Mouse (Mus musculus): ENCODE results near the gene Bend6. TPM values are rescaled to one million over a fixed set of nuclear protein-coding genes. Genes with fewer than 3 reads are reported as not detected.
A peak's percentile ranks its signal among the peaks of the same experiment; 100 is the strongest.

Bend6 gene
- total RNA-seq, 1 experiment from 2014 or later: 0.35 TPM

DNA sequence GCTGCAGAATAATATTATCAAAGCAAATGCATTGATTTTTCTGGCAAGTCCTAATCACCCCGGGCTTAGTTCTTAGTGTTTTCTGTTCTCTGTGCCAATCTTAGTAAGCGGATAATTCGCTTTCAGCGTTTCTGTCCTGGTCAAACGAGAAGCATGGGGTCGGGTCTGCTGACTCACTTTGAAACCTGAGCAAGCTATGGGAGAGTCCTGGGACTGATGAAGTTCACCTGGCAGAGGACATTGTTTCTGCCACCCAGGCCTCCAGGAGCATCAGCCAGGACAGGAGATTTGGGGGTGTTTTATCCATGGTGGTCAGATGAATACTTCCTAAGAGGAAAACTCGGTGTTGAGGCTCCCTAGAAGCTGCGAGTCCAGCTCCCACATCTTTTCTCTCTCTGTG is 4.0 kb upstream of the Bend6 start:
- no peak for ATAC-seq (ENCODE audit: extremely low read depth, insufficient number of reproducible peaks, low FRiP score, poor library complexity, severe bottlenecking)

DNA sequence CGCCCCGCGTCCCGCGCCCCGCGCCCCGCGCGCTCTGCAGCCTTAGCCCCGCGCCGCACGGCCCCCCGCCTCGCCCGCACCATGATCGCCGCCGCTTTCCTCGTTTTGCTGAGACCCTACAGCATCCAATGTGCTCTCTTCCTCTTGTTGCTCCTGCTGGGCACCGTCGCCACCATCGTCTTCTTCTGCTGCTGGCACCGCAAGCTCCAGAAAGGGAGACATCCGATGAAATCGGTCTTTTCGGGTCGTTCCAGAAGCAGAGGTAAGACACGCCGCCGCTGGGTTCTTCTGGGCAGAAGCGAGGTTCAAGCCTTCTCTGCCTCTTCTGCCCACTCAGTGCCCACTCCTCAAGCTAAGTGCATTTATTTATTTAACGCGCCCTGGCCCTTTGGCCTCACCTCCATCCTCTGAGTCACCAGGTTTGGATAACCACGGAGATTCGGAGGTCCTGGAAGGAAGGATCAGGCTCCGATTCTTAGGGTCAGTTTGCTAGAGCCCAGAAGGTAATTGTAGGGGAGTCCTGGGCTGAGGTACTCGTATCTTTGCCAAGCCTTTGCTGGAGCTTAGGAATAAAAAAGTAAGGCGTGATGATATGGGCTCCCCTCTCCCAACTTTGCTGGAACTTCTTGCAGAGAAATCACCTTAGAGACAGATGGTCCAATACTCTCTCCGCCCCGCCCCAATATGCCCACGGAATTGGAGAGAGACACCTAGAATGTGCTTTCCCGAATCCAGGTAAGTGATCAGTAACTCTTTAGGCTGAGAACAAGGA is 761 bp upstream of the Bend6 start, which contains the start of gene Dst:
Gene Dst, plus strand, starts transcription at position 35 of the 772 bp plus-strand sequence.
- ATAC-seq (ENCODE audit: extremely low read depth, insufficient number of reproducible peaks, low FRiP score, poor library complexity, severe bottlenecking): no peak

DNA sequence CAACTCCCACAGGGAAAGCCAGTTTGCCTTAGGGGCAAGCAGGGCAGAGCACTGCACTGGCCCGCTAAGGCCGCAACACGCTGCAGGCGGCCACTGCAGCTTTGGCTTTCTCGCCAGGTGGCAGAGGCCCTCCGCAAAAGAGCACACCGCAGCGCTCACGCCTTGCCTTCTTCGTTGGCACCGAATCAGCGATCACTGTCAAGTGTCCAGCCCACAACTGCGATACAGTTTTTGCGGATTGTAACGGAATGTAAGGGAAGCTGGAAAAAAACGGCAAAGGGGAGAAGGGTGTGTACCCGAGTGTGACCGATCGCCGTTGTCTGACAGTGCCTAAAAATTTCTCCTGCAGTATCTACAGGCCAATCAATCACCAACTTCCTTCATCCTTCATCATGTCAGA is 689 bp downstream of the Bend6 start:
- ATAC-seq (ENCODE audit: extremely low read depth, insufficient number of reproducible peaks, low FRiP score, poor library complexity, severe bottlenecking): no peak

DNA sequence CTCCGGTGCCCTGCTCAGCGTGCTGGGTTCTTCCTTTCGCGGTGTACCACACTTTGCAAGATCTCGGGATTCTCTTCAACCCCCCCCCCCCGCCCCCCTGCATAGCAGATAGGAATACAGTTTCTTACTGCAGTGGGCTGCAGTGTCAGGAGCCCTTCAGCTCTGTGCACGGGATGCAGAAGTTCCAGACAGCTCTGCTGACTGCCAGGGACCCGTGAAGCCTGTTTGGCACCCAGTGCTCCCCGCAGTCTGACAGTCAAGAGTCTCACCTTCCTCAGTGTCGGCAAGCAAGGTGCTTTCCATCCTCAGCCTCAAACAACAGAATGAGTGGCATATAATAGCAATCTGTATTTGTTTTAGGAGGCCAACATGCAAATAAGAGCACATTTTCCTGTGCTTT is 1.4 kb downstream of the Bend6 start:
- ATAC-seq (ENCODE audit: extremely low read depth, insufficient number of reproducible peaks, low FRiP score, poor library complexity, severe bottlenecking): no peak

DNA sequence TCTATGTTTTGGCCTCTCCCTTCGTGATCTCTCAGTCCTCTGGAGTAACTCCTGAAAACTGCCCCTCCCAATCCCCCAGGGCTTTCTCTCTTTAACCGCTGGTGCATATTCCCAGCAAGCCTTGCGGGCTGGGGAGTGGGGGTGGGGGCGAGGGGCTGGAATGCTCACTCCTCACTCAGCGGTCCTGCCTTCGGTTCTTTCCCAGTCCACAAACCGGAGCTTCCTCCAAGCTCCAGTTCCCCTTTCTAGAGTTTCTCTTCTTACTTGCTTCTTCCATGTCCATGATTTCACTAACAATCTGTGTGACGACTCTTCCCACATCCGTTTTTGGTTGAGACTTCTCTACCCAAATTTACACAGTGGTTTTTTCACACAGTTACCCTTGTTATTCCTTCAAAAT is 4.0 kb downstream of the Bend6 start:
- ATAC-seq (ENCODE audit: extremely low read depth, insufficient number of reproducible peaks, low FRiP score, poor library complexity, severe bottlenecking): no peak

DNA sequence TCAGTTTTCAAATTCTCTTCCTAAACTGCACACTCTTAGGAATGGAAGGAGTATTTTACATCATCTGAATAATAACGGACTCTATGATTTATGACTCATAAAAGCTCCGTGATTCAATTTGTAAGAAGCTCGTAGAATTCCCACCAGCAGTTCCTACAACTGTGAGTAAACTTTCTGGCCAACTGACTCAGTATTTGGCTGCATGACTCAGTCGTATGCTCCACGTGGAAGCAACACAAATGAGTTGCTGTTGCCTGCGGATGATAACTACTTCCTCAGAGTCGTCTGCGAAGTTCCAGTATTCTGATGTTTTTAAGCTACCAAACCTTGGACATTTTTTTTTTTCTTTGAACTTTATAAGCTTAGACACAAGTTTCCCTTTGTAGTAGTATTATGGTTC is 7.4 kb downstream of the Bend6 start:
- ATAC-seq (ENCODE audit: extremely low read depth, insufficient number of reproducible peaks, low FRiP score, poor library complexity, severe bottlenecking): no peak

DNA sequence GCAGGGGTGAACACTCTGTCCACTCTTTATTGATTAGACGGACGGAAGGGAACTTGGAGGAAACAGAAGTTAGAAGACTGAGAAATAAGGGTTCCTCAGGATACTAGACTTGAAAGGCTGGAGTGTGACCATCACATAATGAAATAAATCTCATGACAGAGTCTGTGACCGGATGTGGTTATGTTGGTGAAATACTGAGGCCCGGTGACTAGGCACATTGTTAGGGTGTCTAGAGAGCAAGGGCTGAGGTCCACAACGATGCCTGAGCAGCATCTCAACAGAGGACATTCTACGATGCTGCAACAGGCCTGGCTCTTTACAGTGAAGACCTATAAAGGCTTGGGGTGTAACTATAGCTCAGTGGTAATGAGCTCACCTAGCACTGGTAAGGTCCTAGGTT is 9.2 kb downstream of the Bend6 start:
- no peak for ATAC-seq (ENCODE audit: extremely low read depth, insufficient number of reproducible peaks, low FRiP score, poor library complexity, severe bottlenecking)

DNA sequence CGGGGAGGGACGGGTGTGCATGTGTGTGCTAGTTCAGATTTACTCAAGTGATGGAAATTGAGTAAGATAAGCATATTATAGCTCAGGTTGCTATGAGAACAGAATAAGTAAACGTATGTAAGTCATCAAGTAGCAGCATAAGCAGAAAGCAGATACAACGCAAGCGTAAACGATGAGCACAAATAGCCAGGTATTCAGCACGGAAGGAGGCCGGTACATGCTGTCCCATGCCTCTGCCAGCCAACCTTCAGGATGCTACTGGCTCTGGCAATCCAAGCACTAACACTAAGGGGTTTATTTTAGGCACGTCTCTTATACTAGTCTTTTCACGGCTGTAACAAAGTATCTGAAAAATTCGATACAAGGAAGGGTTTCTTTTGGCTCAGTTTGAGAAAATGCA is 10.2 kb downstream of the Bend6 start:
- no peak for ATAC-seq (ENCODE audit: extremely low read depth, insufficient number of reproducible peaks, low FRiP score, poor library complexity, severe bottlenecking)

DNA sequence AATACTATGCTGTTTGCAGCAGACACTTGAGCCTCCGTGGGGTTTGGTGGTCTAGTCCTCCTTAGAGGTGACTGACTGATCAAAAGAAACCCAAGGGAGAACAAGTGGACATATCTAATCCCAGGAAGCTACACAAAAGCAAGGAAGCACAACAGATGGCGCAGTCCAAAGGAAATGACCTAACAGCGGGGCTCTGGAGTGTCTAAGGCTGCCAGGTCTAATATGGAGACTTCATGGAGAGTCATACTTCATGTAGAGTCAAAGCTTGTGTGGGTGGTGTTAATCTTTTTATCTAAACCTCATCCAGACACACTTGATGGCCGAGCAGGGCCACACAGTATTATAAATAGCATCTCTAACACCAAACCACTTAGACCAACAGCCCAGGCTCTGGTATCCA is 10.9 kb downstream of the Bend6 start:
- ATAC-seq (ENCODE audit: extremely low read depth, insufficient number of reproducible peaks, low FRiP score, poor library complexity, severe bottlenecking): no peak

DNA sequence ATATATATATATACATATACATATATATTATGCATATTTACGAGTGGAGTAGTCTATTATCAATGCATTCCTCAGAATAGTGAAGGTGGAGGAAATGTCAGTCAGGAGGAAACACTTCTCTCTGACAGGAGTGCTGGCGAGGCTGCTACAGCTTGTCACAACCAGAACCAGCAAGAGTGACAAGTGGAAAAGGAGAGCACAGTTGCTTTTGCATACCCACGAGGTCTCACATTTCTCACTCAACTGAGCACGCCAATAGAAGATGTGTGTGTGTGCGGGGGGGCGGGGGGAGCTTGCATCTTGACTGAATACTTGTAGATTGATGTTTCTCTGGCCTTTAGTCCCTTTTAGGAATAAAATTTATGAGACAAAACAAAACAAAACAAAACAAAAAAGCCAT is 11.5 kb downstream of the Bend6 start:
- no peak for ATAC-seq (ENCODE audit: extremely low read depth, insufficient number of reproducible peaks, low FRiP score, poor library complexity, severe bottlenecking)

DNA sequence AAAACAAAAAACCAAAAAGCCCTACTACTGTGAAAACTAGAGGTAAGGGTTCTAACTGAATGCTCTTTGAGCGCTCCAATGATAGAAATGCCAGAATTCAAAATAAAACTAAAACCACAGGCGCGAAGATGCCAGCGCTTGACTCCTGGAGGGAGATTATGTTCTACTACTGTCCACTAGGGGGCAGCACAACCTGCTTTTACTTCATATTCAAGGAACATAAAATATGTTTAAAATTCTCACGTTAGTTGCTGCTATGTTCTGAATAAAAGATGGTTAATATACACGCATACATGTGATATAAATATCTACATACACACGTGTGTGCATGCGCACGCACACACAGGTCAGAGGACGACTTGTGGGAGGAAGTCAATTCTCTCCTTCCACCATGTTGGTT is 14.8 kb downstream of the Bend6 start:
- no peak for ATAC-seq (ENCODE audit: extremely low read depth, insufficient number of reproducible peaks, low FRiP score, poor library complexity, severe bottlenecking)

DNA sequence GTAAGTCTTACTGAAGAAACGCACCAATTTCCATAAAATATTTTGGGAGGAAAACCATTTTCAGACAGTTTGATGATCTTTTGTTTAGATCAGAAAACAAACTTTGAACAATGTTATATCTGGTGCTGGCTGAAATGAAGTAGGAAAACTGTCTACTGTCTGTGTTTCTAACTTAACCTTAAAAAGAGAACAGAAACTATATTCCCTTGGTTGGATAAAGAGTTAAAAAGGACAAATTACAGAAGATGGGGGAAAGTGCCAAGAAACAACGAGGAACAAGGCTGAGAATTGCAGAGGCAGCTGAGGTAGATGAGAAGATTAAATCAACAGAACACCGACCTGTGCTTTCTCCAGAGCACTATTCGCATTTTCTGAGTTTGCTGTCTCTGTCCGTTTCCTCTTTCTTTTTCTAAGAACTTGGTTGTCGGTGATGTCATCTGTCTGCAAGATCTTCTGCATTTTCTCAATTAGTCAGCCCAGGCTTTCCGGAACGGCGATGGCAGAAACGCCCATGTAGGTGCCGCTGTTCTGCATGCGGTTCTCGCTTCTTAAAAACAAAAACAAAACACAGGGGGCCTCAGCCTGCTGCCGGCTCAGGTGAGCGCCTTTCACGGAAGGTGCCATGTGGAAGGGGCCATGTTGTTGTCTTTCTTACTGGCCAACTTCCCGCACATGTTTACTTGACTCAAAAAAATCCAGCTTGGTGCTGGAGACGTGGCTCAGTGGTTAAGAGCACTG is 24.3 kb downstream of the Bend6 start:
- peak; percentile 90 for ATAC-seq (ENCODE audit: extremely low read depth, insufficient number of reproducible peaks, low FRiP score, poor library complexity, severe bottlenecking)

DNA sequence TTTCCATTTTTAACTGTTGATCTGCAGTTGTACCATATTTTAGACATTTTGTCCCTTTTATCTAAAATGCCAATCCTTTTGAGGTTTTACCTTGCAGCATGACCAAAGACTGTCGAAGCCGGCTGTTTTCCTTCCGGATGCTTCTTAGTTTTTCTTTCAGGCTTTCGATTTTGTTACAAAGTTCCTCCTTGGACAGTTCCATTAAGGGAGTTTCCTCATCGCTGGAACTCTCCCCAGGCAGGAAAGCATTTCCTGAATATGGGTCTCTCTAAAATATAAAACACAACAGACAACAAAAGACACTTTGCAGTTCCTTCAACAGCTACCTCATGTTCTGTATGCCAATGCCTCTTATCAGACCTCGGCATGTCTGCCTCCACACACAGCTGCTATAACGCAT is 29.4 kb downstream of the Bend6 start:
- no peak for ATAC-seq (ENCODE audit: extremely low read depth, insufficient number of reproducible peaks, low FRiP score, poor library complexity, severe bottlenecking)

DNA sequence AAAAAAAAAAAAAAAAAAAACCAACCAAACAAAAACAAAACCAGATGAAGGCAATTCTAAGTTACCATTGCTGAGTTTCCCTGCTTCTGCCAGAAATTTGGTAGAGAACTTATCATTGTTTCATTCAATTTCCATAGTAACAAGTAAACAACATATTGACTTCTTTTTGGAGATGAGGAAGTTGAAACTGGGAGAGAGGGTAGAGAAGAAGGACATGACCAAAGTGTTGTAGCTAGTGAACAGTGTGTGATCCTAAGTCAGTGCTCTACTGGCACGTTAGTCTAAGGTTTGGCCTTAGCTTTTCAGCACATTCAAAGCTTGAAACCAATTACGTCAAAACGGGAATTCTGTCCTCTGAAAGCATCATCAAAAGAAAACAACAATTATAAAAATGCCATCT is 31.2 kb downstream of the Bend6 start:
- ATAC-seq (ENCODE audit: extremely low read depth, insufficient number of reproducible peaks, low FRiP score, poor library complexity, severe bottlenecking): no peak

DNA sequence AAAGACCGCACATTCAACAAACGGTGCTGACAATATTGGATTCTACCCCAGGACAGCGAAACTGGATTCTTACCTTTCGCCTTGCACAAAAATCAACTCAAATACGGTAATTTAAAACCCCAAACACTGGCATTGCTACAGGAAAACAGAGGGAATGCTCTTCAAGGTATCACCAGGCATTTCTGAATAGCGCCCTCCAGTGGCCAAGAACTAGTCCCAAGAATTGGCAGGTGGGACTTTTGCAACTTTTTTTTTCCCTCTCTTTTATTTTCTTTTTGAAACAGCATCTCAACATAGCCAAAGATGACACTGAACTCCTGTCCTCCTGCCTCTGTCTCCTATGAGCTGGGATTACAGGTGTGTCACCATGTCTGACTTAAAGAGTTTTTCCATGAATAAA is 31.9 kb downstream of the Bend6 start:
- no peak for ATAC-seq (ENCODE audit: extremely low read depth, insufficient number of reproducible peaks, low FRiP score, poor library complexity, severe bottlenecking)

DNA sequence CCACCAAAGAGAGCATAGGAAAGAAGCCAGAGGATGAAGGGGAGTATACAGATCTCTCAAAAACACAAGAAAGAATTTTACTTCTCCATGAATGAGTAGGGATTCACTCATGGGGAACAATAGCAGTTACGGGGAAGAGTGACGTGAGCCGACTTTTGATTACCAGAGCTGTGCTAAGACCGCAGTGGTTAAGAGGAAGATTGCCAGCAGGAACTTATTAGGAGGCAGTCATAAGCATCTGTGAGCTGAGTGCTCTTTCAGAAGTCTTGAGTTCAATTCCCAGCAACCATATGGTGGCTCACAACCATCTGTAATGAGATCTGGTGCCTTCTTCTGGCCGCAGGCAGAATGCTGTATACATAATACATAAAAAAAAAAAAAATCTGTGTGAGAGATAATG is 34.1 kb downstream of the Bend6 start:
- ATAC-seq (ENCODE audit: extremely low read depth, insufficient number of reproducible peaks, low FRiP score, poor library complexity, severe bottlenecking): no peak

DNA sequence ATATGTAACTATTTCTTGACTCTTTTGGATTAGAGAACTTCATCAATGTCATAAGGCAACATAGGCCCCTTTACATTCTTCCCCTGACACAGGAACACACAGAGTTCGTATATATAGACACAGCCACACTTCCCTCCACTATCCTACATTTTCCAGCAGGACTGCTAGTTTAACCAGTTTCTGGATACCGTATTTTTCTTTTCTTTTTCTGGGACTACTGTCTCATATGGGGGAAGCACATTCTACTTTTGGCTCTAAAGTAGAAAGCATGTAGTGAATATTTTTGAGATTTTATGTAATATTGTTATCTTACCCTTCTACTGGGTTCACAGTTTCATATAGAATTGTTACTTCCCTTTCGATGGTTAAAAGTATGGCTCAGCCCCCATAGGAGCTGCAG is 38.2 kb downstream of the Bend6 start:
- ATAC-seq (ENCODE audit: extremely low read depth, insufficient number of reproducible peaks, low FRiP score, poor library complexity, severe bottlenecking): no peak

DNA sequence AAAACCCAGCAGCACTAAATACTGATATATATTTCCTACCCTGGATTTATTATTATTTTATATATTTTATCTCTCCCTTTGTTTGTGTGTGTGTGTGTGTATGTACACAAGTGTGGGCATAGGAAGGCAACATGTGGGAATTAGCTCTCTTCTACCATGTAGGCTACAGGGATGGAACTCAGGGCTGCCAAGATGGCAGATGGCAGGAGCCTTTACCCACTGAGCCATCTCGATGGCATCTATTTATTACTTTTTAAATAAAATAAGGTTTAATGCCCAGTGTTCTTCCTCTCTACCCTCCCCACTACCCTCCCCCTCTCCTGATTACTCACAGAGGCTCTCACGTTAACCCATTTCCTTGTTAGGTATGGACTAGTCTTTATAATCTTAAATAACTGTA is 38.6 kb downstream of the Bend6 start:
- no peak for ATAC-seq (ENCODE audit: extremely low read depth, insufficient number of reproducible peaks, low FRiP score, poor library complexity, severe bottlenecking)

DNA sequence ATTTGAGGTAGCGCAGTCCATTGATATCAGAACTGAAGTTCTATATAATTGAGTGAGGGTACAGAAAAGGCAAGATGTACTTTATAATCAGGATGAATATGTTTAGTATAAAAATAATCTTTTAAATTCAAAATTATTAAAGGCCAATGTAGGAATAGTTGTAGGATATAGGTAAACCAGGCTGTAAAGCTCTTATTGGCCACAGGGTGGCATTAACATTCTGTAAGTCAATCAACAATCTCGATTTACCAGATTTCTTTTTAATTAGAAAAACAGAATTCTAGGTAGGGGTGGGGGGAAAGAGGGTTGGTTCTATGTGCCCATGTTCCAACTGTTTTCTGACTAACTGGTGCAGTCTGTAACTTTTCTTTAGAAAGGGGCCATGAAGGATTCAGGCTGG is 60.8 kb downstream of the Bend6 start:
- no peak for ATAC-seq (ENCODE audit: extremely low read depth, insufficient number of reproducible peaks, low FRiP score, poor library complexity, severe bottlenecking)

DNA sequence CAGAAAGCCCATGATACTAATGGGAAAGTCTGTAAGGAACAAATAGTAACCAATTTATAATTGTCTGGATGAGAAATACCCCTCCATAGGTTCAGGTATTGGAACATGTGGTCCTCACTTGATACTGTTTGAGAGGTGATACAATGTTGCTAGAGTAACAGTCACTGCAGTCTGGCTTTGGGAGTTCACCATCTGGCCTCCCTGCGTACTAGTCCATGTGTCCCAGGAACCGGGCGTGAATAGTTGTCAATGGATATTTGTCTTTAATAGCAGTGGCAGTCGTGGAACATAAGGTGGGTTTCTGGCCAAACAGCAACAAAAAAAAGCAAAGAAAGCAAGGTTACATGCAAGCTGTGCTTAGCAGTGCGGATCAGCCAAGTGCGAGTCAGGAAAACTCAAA is 63.8 kb downstream of the Bend6 start:
- ATAC-seq (ENCODE audit: extremely low read depth, insufficient number of reproducible peaks, low FRiP score, poor library complexity, severe bottlenecking): no peak

DNA sequence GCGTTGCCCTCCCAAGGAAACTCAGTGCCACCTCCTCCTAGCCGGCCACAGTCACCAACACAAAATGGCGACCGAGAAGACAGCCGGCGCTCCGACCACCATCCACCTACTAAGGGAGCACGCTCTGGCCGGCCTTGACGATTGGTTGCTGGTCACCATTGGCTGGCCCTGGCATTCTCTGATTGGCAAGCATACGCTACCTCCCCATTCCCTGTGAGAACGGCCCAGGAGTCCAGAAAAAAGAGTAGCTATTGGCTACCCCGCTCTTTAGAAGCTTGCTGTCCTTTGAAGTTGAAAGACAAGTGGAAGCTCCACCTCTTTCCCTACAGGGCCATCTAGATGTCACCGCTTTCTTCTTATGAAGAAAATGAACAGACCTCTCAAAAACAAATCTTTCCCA is 68.7 kb downstream of the Bend6 start:
- ATAC-seq (ENCODE audit: extremely low read depth, insufficient number of reproducible peaks, low FRiP score, poor library complexity, severe bottlenecking): peak; percentile 46
